Comparison of ENCODE assay signal across 30 mouse cellular contexts in the genomic region with DNA sequence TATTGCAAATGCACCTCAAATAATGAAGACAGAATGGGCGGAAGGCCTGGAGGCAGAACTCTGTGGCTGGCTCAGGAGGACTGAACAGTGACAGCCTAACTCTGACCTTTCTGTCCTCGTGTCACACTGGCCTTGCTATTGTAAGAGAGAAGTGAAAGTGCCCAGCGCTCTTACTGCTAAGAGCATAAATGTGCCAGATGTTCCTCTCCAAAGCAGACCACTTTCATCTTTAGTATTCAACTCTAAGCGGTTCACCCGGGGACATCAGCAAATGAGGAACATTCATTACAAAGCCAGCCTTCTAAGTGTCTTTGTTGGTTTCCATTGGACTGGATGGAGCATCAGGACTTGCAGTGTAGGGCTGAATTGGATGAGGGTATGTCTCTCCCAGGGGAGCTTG. TPM values are rescaled to one million over a fixed set of nuclear protein-coding genes. Genes with fewer than 3 reads are reported as not detected.
DNase-seq lines count a peak whose midpoint lies in the region; ATAC-seq and TF ChIP-seq lines count a peak whose summit lies in the region.
"Had no signal": no experiment of that assay in that cellular context is flagged by ENCODE, and none has a peak within 500 bp of the region (broad histone marks: within the 10 kb centered on the region; RNA-seq: fewer than 3 reads in every experiment).

No protein-coding gene starts in this region.

- H3K27me3 ChIP-seq in liver, postnatal 0 days (ENCODE audit: insufficient read depth, low read length), result no peaks in the 10 kb centered on the region
- H3K27me3 ChIP-seq in intestine, embryonic 16.5 days (replicated peaks; ENCODE audit: control insufficient read depth, insufficient read depth, low read length), result no peaks in the 10 kb centered on the region
- H3K27me3 ChIP-seq: embryonic facial prominence, embryonic 15.5 days; kidney, embryonic 15.5 days; limb, embryonic 12.5 days; lung, embryonic 15.5 days had no signal

- H3K27ac ChIP-seq in liver, postnatal 0 days (ENCODE audit: low read depth), result no peak overlapping the region
- H3K27ac ChIP-seq in brown adipose tissue, adult 24 weeks (replicated peaks; ENCODE audit: low read depth, low read length), result 0 out of 2 replicates have a peak overlapping the region, but pooled peaks have one; percentile 5
- no peak overlapping the region for H3K27ac ChIP-seq in intestine, embryonic 16.5 days (ENCODE audit: low read length)
- H3K27ac ChIP-seq: embryonic facial prominence, embryonic 15.5 days; heart, embryonic 10.5 days; hindbrain, embryonic 10.5 days; kidney, embryonic 15.5 days; limb, embryonic 12.5 days; liver, embryonic 14.5 days; lung, embryonic 15.5 days; midbrain, embryonic 10.5 days; stomach, postnatal 0 days had no signal

- no peak overlapping the region for H3K9ac ChIP-seq in liver, postnatal 0 days (replicated peaks)
- H3K9ac ChIP-seq in intestine, embryonic 16.5 days (ENCODE audit: low read depth, low read length), result no peak overlapping the region
- H3K9ac ChIP-seq: embryonic facial prominence, embryonic 15.5 days; kidney, embryonic 15.5 days; limb, embryonic 12.5 days; liver, embryonic 14.5 days; lung, embryonic 15.5 days had no signal

- H3K4me2 ChIP-seq in liver, postnatal 0 days (ENCODE audit: low read depth, low read length), result no peak overlapping the region
- H3K4me2 ChIP-seq in intestine, embryonic 16.5 days (ENCODE audit: low read depth, low read length), result no peak overlapping the region
- H3K4me2 ChIP-seq: embryonic facial prominence, embryonic 15.5 days; kidney, embryonic 15.5 days; limb, embryonic 12.5 days; lung, embryonic 15.5 days had no signal

- H3K4me3 ChIP-seq in liver, postnatal 0 days (ENCODE audit: low read depth, low read length), result no peak overlapping the region
- no peak overlapping the region for H3K4me3 ChIP-seq in brown adipose tissue, adult 24 weeks (ENCODE audit: insufficient read depth, low read depth, low read length)
- H3K4me3 ChIP-seq in intestine, embryonic 16.5 days (ENCODE audit: low read length), result no peak overlapping the region
- H3K4me3 ChIP-seq: embryonic facial prominence, embryonic 15.5 days; heart, embryonic 10.5 days; hindbrain, embryonic 10.5 days; kidney, embryonic 15.5 days; limb, embryonic 12.5 days; lung, embryonic 15.5 days; midbrain, embryonic 10.5 days had no signal

- no peaks in the 10 kb centered on the region for H3K36me3 ChIP-seq in liver, postnatal 0 days (replicated peaks; ENCODE audit: insufficient read depth, low read length)
- H3K36me3 ChIP-seq in intestine, embryonic 16.5 days (ENCODE audit: control insufficient read depth, insufficient read depth, low read length), result no peaks in the 10 kb centered on the region
- H3K36me3 ChIP-seq: embryonic facial prominence, embryonic 15.5 days; heart, embryonic 10.5 days; hindbrain, embryonic 10.5 days; kidney, embryonic 15.5 days; limb, embryonic 12.5 days; lung, embryonic 15.5 days; midbrain, embryonic 10.5 days had no signal

- DNase-seq in liver, postnatal 0 days, result no peak
- no peak for DNase-seq in liver
- DNase-seq in skeletal muscle tissue, adult 2 months (ENCODE audit: low read depth, low spot score), result peak; percentile 29
- DNase-seq: adrenal gland, postnatal 14 days; cerebellum, adult 9-10 months; gastrocnemius, postnatal 10 days; kidney, adult 11 months; kidney, postnatal 36 days; lung, postnatal 4 days; right cerebral cortex, postnatal 25 days had no signal

- TF ChIP-seq CTCF in liver, postnatal 0 days (IDR thresholded peaks at IDR 0.05; ENCODE audit: low read depth), result no peak

- TF ChIP-seq EP300 in liver, postnatal 0 days (IDR thresholded peaks at IDR 0.05; ENCODE audit: low read depth), result no peak

- H3K9me3 ChIP-seq in liver, postnatal 0 days (ENCODE audit: low read length), result no peaks in the 10 kb centered on the region
- H3K9me3 ChIP-seq in intestine, embryonic 16.5 days (ENCODE audit: control insufficient read depth, low read length), result no peaks in the 10 kb centered on the region
- H3K9me3 ChIP-seq: embryonic facial prominence, embryonic 15.5 days; heart, embryonic 10.5 days; hindbrain, embryonic 10.5 days; kidney, embryonic 15.5 days; limb, embryonic 12.5 days; lung, embryonic 15.5 days; midbrain, embryonic 10.5 days had no signal

- 57% methylated on average over 5 of the region's 5 CpGs for WGBS in liver, postnatal 0 days (ENCODE audit: insufficient replicate concordance)
- WGBS in intestine, embryonic 16.5 days, result 72% methylated on average over 5 of the region's 5 CpGs

- ATAC-seq in liver, postnatal 0 days, result peak; percentile 25; the same call in 1 of the 2 replicates
- ATAC-seq in granulocyte monocyte progenitor cell, adult 5-6 weeks (replicated peaks; ENCODE audit: poor library complexity, severe bottlenecking), result peak; percentile 98
- no peak for ATAC-seq in intestine, embryonic 16.5 days
- no peak for ATAC-seq in activated CD4-positive, CD25-positive, alpha-beta regulatory T cell, adult 4 months
- ATAC-seq: forebrain, embryonic 14.5 days; hindbrain, embryonic 16.5 days; midbrain, embryonic 16.5 days had no signal

- no peaks in the 10 kb centered on the region for H3K4me1 ChIP-seq in liver, postnatal 0 days (ENCODE audit: insufficient read depth)
- no peaks in the 10 kb centered on the region for H3K4me1 ChIP-seq in brown adipose tissue, adult 24 weeks (ENCODE audit: control insufficient read depth, insufficient read depth, insufficient read length, low read length)
- no peaks in the 10 kb centered on the region for H3K4me1 ChIP-seq in intestine, embryonic 16.5 days (ENCODE audit: control insufficient read depth, insufficient read depth, low read length)
- H3K4me1 ChIP-seq: embryonic facial prominence, embryonic 15.5 days; heart, embryonic 10.5 days; kidney, embryonic 15.5 days; limb, embryonic 12.5 days; lung, embryonic 15.5 days; midbrain, embryonic 10.5 days had no signal

RNA-seq across cellular contexts. Expression of gene Capn13, which starts 39.6 kb away (rescaled TPM):
- polyA plus RNA-seq in liver, postnatal 0 days (2015; fragmentation: Nextera tagmentation; extraction: Ambion mirVana), result not detected in 2 replicates
- polyA plus RNA-seq in brown adipose tissue, adult 24 weeks (2012; ENCODE audit: insufficient read depth, insufficient read length, missing spikeins), result not detected in 2 replicates
- not detected in 2 replicates for total RNA-seq in granulocyte monocyte progenitor cell, adult 5-6 weeks (2014; fragmentation: Nextera tagmentation)
- total RNA-seq in granulocyte monocyte progenitor cell, adult 5-6 weeks (2017), result not detected in 2 replicates
- 1.1 and 1.6 TPM in 2 replicates for polyA plus RNA-seq in intestine, embryonic 16.5 days (2015; fragmentation: Nextera tagmentation; extraction: Ambion mirVana)
- not detected for polyA plus RNA-seq in activated CD4-positive, CD25-positive, alpha-beta regulatory T cell, adult 4 months (2017; shearing (Covaris generic))
- total RNA-seq: adrenal gland, postnatal 14 days; gastrocnemius, postnatal 10 days; left cerebral cortex, postnatal 14 days had no signal
- polyA plus RNA-seq: brain, embryonic 14.5 days; forebrain, embryonic 14.5 days; frontal cortex, adult 2 months; heart, embryonic 10.5 days; heart, postnatal 0 days; kidney, embryonic 15.5 days; limb, embryonic 12.5 days; lung, embryonic 15.5 days; midbrain, embryonic 10.5 days; midbrain, embryonic 16.5 days had no signal

Comparison
In these comparisons a context has a peak if more than half of its experiments do, and no peak if none do; other contexts are left out.
1. ATAC-seq: peak in liver, postnatal 0 days (single experiment) and granulocyte monocyte progenitor cell, adult 5-6 weeks (single experiment); none in intestine, embryonic 16.5 days (single experiment) and activated CD4-positive, CD25-positive, alpha-beta regulatory T cell, adult 4 months (single experiment).